Mouse (Mus musculus) cortical plate, adult 2 months (tissue): ENCODE measurements around the gene Cnot4. TPM values are rescaled to one million over a fixed set of nuclear protein-coding genes. Genes with fewer than 3 reads are reported as not detected.

Experiments
- H3K27ac ChIP-seq: fragments of 200-500 bp; 2 replicates; pipeline ENCODE4 v1.5.1; 2012; ENCODE audit warnings: low read length, control low read depth, inconsistent platforms; ENCODE audit not compliant: insufficient read depth
- H3K4me1 ChIP-seq: fragments of 200-500 bp; 2 replicates; pipeline ENCODE4 v1.6.1; 2011; ENCODE audit warnings: low read length; ENCODE audit not compliant: control insufficient read depth, insufficient read depth
- H3K4me3 ChIP-seq: fragments of 200-500 bp; 2 replicates; pipeline ENCODE4 v1.5.1; 2011; ENCODE audit warnings: mild to moderate bottlenecking, low read length, control low read depth; ENCODE audit not compliant: insufficient read depth
- CTCF ChIP-seq: fragments of 200-500 bp; IDR thresholded peaks from 2 replicates; pipeline ENCODE4 v1.5.1; 2011; ENCODE audit warnings: mild to moderate bottlenecking, control low read depth, low read length; ENCODE audit not compliant: insufficient read depth; ENCODE audit errors: extremely low read depth
- POLR2A ChIP-seq: fragments of 200-500 bp; IDR thresholded peaks from 2 replicates; pipeline ENCODE4 v1.6.1; 2011; ENCODE audit warnings: mild to moderate bottlenecking, low read length, control low read depth; ENCODE audit not compliant: insufficient read depth; ENCODE audit errors: extremely low read depth
- polyA plus RNA-seq: library from polyadenylated mRNA; depleted of rRNA; stranded (reverse); fragments of >200 nt; gene quantifications from 2 replicates; pipeline ENCODE4 v1.2.3, GENCODE M21; 2012; rRNA removed

Gene Cnot4
- polyA plus RNA-seq, 1 experiment, result 24.2 TPM

DNA sequence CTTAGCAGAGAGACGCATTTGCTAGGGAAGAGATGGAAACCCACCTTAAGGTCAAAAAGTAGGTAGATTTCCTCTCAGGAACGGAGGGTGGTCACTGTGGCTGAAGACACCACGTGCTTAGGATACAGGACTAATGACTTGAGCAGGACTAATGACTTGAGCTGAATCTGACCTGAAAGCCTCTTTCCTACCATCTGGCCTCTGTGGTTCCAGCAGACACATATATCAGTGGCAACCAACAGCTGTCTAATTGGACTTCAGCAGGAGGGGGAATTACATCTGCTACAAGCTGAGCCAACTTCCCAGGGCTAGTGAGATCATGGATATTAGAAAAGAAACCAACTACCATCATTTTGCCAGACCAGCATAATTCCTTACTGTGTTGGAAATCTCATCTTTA is 154.2 kb downstream of the Cnot4 start:
- no peaks in the 10 kb centered on the region for H3K4me1 ChIP-seq
- TF ChIP-seq POLR2A (no peak), CTCF (no peak)
- H3K4me3 ChIP-seq, result no peak overlapping the region
- H3K27ac ChIP-seq, result no peak overlapping the region

Other genes with a start within 250 kb of the Cnot4 start
- gene Wdr91, start 222.8 kb downstream of the Cnot4 start, polyA plus RNA-seq, result 31.2 and 31.8 TPM in 2 replicates
- gene Stra8, start 213.6 kb downstream of the Cnot4 start, polyA plus RNA-seq, result not detected in 2 replicates
- 0.84 and 0.85 TPM in 2 replicates for gene Slc23a4, start 145.3 kb downstream of the Cnot4 start, polyA plus RNA-seq
- gene Nup205, start 43.7 kb upstream of the Cnot4 start, polyA plus RNA-seq, result 20.8 and 21.5 TPM in 2 replicates
- gene Slc13a4, start 174.4 kb upstream of the Cnot4 start, polyA plus RNA-seq, result 7.8 and 9.5 TPM in 2 replicates
- 1.3 and 2.0 TPM in 2 replicates for gene Fam180a, start 192.4 kb upstream of the Cnot4 start, polyA plus RNA-seq